Mouse (Mus musculus): ENCODE results near the gene Arl6ip5.

The Arl6ip5 gene

GRCm38 (mm10) chr6:97273777-97274176 lies 63.3 kb downstream of the Arl6ip5 start:
- WGBS, result 79% methylated on average over 3 of the region's 3 CpGs

- 72% methylated on average over 4 of the region's 4 CpGs for WGBS
These were observed 65.3 kb downstream of the Arl6ip5 start for GRCm38 (mm10) chr6:97275760-97276159.

GRCm38 (mm10) chr6:97276366-97276765 lies 65.9 kb downstream of the Arl6ip5 start:
- 33% methylated on average over 4 of the region's 4 CpGs for WGBS

- 60% methylated on average over 5 of the region's 5 CpGs for WGBS
These were observed 66.5 kb downstream of the Arl6ip5 start for GRCm38 (mm10) chr6:97276890-97277497.

- 5% methylated on average over 19 of the region's 19 CpGs for WGBS
These were observed 67.7 kb downstream of the Arl6ip5 start for GRCm38 (mm10) chr6:97278014-97278787.

- 66% methylated on average over 6 of the region's 6 CpGs for WGBS
These were observed 68.4 kb downstream of the Arl6ip5 start for GRCm38 (mm10) chr6:97278878-97279277.

Data from cerebral cortex, adult 2 months (tissue).